Mouse (Mus musculus) cerebellum, adult 11 months (tissue): Measurements from ENCODE around the gene Hmga1.

ENCODE experiments used
- DNase-seq: peaks from one replicate; pipeline ENCODE4 v3.0.0; 2022

Gene Hmga1

GRCm38 (mm10) chr17:27561809-27562526, 5.7 kb downstream of the Hmga1 start:
- DNase-seq = no peak

GRCm38 (mm10) chr17:27563771-27564244, 7.5 kb downstream of the Hmga1 start:
- DNase-seq = no peak

GRCm38 (mm10) chr17:27564391-27565162, 8.3 kb downstream of the Hmga1 start:
- DNase-seq = no peak

- peak; percentile 99 for DNase-seq
Observed at GRCm38 (mm10) chr17:27565163-27565941, 9.1 kb downstream of the Hmga1 start, which contains the start of gene AI413582. Gene AI413582, minus strand, starts transcription at chr17:27565756.

GRCm38 (mm10) chr17:27565942-27566267, 9.6 kb downstream of the Hmga1 start:
- DNase-seq = no peak

GRCm38 (mm10) chr17:27568228-27568627, 11.9 kb downstream of the Hmga1 start:
- no peak for DNase-seq

- no peak for DNase-seq
Observed at GRCm38 (mm10) chr17:27571315-27571714, 15.0 kb downstream of the Hmga1 start.

- DNase-seq = no peak
Observed at GRCm38 (mm10) chr17:27573772-27574320, 17.5 kb downstream of the Hmga1 start.

GRCm38 (mm10) chr17:27574470-27575115, 18.3 kb downstream of the Hmga1 start:
- peak; percentile 91 for DNase-seq

GRCm38 (mm10) chr17:27575116-27575776, 18.9 kb downstream of the Hmga1 start:
- no peak for DNase-seq

- DNase-seq = no peak
Observed at GRCm38 (mm10) chr17:27576056-27576455, 19.8 kb downstream of the Hmga1 start.

GRCm38 (mm10) chr17:27577468-27577867, 21.2 kb downstream of the Hmga1 start:
- no peak for DNase-seq

GRCm38 (mm10) chr17:27578487-27578886, 22.2 kb downstream of the Hmga1 start:
- no peak for DNase-seq

- peak; percentile 73 for DNase-seq
Observed at GRCm38 (mm10) chr17:27579816-27580215, 23.5 kb downstream of the Hmga1 start.

GRCm38 (mm10) chr17:27580392-27581068, 24.2 kb downstream of the Hmga1 start:
- DNase-seq = no peak

GRCm38 (mm10) chr17:27583185-27583894, 27.0 kb downstream of the Hmga1 start:
- no peak for DNase-seq

- DNase-seq = no peak
Observed at GRCm38 (mm10) chr17:27586661-27587060, 30.4 kb downstream of the Hmga1 start.

- no peak for DNase-seq
Observed at GRCm38 (mm10) chr17:27587252-27587651, 31.0 kb downstream of the Hmga1 start.

- DNase-seq = no peak
Observed at GRCm38 (mm10) chr17:27588231-27588630, 31.9 kb downstream of the Hmga1 start.

- no peak for DNase-seq
Observed at GRCm38 (mm10) chr17:27591826-27592564, 35.7 kb downstream of the Hmga1 start.
